ENCODE assay signal across 13 mouse cellular contexts in genomic region chr11:57773936-57774335, GRCm38 (mm10). TPM values are rescaled to one million over a fixed set of nuclear protein-coding genes. Genes with fewer than 3 reads are reported as not detected.
DNase-seq lines count a peak whose midpoint lies in the region; ATAC-seq lines count a peak whose summit lies in the region.
"Had no signal": no experiment of that assay in that cellular context is flagged by ENCODE, and none has a peak within 500 bp of the region (broad histone marks: within the 10 kb centered on the region; RNA-seq: fewer than 3 reads in every experiment).

No protein-coding gene starts in this region.

- ATAC-seq in kidney, embryonic 16.5 days (ENCODE audit: low FRiP score, low TSS enrichment), result peak; percentile 55; the same call in 1 of the 2 replicates
- peak; percentile 65 for ATAC-seq in forebrain, embryonic 14.5 days
- ATAC-seq in midbrain, embryonic 11.5 days (ENCODE audit: low FRiP score), result peak; percentile 79

- peaks cover 16% of the 10 kb centered on the region; the same call in 1 of the 2 replicates for H3K4me1 ChIP-seq in kidney, embryonic 16.5 days (ENCODE audit: insufficient read depth, low read length)
- H3K4me1 ChIP-seq in forebrain, embryonic 14.5 days (ENCODE audit: control insufficient read depth, insufficient read depth, low read length), result peaks cover 11% of the 10 kb centered on the region
- peaks cover 17% of the 10 kb centered on the region for H3K4me1 ChIP-seq in midbrain, embryonic 11.5 days (ENCODE audit: control insufficient read depth, insufficient read depth, low read length)

- WGBS in kidney, embryonic 16.5 days, result 10% methylated on average over 4 of the region's 4 CpGs
- 0% methylated on average over 4 of the region's 4 CpGs for WGBS in forebrain, embryonic 14.5 days
- 6% methylated on average over 4 of the region's 4 CpGs for WGBS in midbrain, embryonic 11.5 days

- H3K4me3 ChIP-seq in kidney, embryonic 16.5 days (ENCODE audit: low read length), result no peak overlapping the region
- H3K4me3 ChIP-seq in forebrain, embryonic 14.5 days (ENCODE audit: low read depth, low read length), result no peak overlapping the region
- no peak overlapping the region for H3K4me3 ChIP-seq in midbrain, embryonic 11.5 days (ENCODE audit: low read depth, low read length)

- H3K27me3 ChIP-seq in kidney, embryonic 16.5 days (ENCODE audit: insufficient read depth, low read length), result no peaks in the 10 kb centered on the region
- peaks cover 59% of the 10 kb centered on the region for H3K27me3 ChIP-seq in forebrain, embryonic 14.5 days (replicated peaks; ENCODE audit: control insufficient read depth, insufficient read depth, low read length)
- H3K27me3 ChIP-seq in midbrain, embryonic 11.5 days (ENCODE audit: control insufficient read depth, insufficient read depth, low read length), result no peaks in the 10 kb centered on the region

- DNase-seq in kidney, adult 18-20 months, result no peak
- peak; percentile 90 for DNase-seq in forebrain, embryonic 14.5 days (ENCODE audit: low spot score)
- peak; percentile 90 for DNase-seq in midbrain, embryonic 11.5 days (ENCODE audit: low spot score, missing footprints)
- peak; percentile 85 for DNase-seq in retina, embryonic 14.5 days (ENCODE audit: low spot score)
- DNase-seq in spleen, adult 18-20 months, result no peak
- no peak for DNase-seq in urinary bladder, postnatal 10 days (ENCODE audit: low spot score)
- no peak for DNase-seq in frontal cortex, postnatal 25 days (ENCODE audit: low spot score in 2 of 2)
- DNase-seq: adrenal gland, adult 8-10 months; B cell, adult 2 months; cerebellum, adult 9-10 months; lung, postnatal 36 days; thymus, postnatal 25 days had no signal

- H3K36me3 ChIP-seq in kidney, embryonic 16.5 days (ENCODE audit: insufficient read depth, low read length), result no peaks in the 10 kb centered on the region
- H3K36me3 ChIP-seq in forebrain, embryonic 14.5 days (ENCODE audit: control insufficient read depth, insufficient read depth, low read length), result no peaks in the 10 kb centered on the region
- H3K36me3 ChIP-seq in midbrain, embryonic 11.5 days (ENCODE audit: control insufficient read depth, insufficient read depth, low read length), result no peaks in the 10 kb centered on the region

- no peak overlapping the region for H3K9ac ChIP-seq in kidney, embryonic 16.5 days (replicated peaks; ENCODE audit: low read length)
- peak overlapping the region; percentile 10; the same call in 1 of the 2 replicates for H3K9ac ChIP-seq in forebrain, embryonic 14.5 days (ENCODE audit: low read length)
- no peak overlapping the region for H3K9ac ChIP-seq in midbrain, embryonic 11.5 days (ENCODE audit: low read length)

- no peaks in the 10 kb centered on the region for H3K9me3 ChIP-seq in kidney, embryonic 16.5 days (ENCODE audit: low read length)
- no peaks in the 10 kb centered on the region for H3K9me3 ChIP-seq in forebrain, embryonic 14.5 days (replicated peaks; ENCODE audit: control insufficient read depth, low read length)
- no peaks in the 10 kb centered on the region for H3K9me3 ChIP-seq in midbrain, embryonic 11.5 days (ENCODE audit: control insufficient read depth, low read length)

- peak overlapping the region; percentile 14 for H3K4me2 ChIP-seq in kidney, embryonic 16.5 days (replicated peaks; ENCODE audit: low read depth, low read length)
- peak overlapping the region; percentile 21 for H3K4me2 ChIP-seq in forebrain, embryonic 14.5 days (ENCODE audit: low read length)
- no peak overlapping the region; the same call in 1 of the 2 replicates for H3K4me2 ChIP-seq in midbrain, embryonic 11.5 days

- H3K27ac ChIP-seq in kidney, embryonic 16.5 days (ENCODE audit: low read length), result peak overlapping the region; percentile 5; the same call in 1 of the 2 replicates
- H3K27ac ChIP-seq in forebrain, embryonic 14.5 days (ENCODE audit: low read depth, low read length), result peak overlapping the region; percentile 30; the same call in 1 of the 2 replicates
- H3K27ac ChIP-seq in midbrain, embryonic 11.5 days (ENCODE audit: low read depth, low read length), result peak overlapping the region; percentile 23

RNA-seq across cellular contexts. Expression of gene Sap30l, which starts 27.5 kb away (rescaled TPM):
- 6.1 and 7.1 TPM in 2 replicates for polyA plus RNA-seq in kidney, embryonic 16.5 days (2015; fragmentation: Nextera tagmentation; extraction: Ambion mirVana)
- 7.8 and 8.5 TPM in 2 replicates for polyA plus RNA-seq in forebrain, embryonic 14.5 days (2014; fragmentation: Nextera tagmentation; extraction: Ambion mirVana)
- polyA plus RNA-seq in midbrain, embryonic 11.5 days (2014; fragmentation: Nextera tagmentation; extraction: Ambion mirVana), result 14.5 and 14.7 TPM in 2 replicates

RNA-seq across cellular contexts. Expression of gene Hand1, which starts 58.7 kb away (rescaled TPM):
- polyA plus RNA-seq in kidney, embryonic 16.5 days (2015; fragmentation: Nextera tagmentation; extraction: Ambion mirVana), result 0.97 and 1.8 TPM in 2 replicates
- polyA plus RNA-seq in forebrain, embryonic 14.5 days (2014; fragmentation: Nextera tagmentation; extraction: Ambion mirVana), result not detected in 2 replicates
- not detected in 2 replicates for polyA plus RNA-seq in midbrain, embryonic 11.5 days (2014; fragmentation: Nextera tagmentation; extraction: Ambion mirVana)

Comparison
In these comparisons a context has a peak if more than half of its experiments do, and no peak if none do; other contexts are left out.
1. DNase-seq: peak in forebrain, embryonic 14.5 days (single experiment), midbrain, embryonic 11.5 days (single experiment) and retina, embryonic 14.5 days (single experiment); none in kidney, adult 18-20 months (single experiment), spleen, adult 18-20 months (0 of 2), urinary bladder, postnatal 10 days (single experiment) and frontal cortex, postnatal 25 days (0 of 2).
2. Peak in every context shown above with its lines, with median percentiles within 50 percentile points of each other: ATAC-seq and H3K27ac ChIP-seq.